Mouse (Mus musculus): ENCODE data around the gene Tma16.

GRCm38 (mm10) chr8:66503381-66503780 is 17.1 kb upstream of the Tma16 start:
- no peak for TF ChIP-seq CTCF (IDR thresholded peaks at IDR 0.05; ENCODE audit: control insufficient read depth, insufficient read depth, low read length)
- no peak for TF ChIP-seq POLR2A (IDR thresholded peaks at IDR 0.05; ENCODE audit: borderline replicate concordance, control insufficient read depth, low read depth, low read length)
